Mouse (Mus musculus): ENCODE data around the gene Pigk.

- TF ChIP-seq CTCF (IDR thresholded peaks at IDR 0.05; ENCODE audit: borderline replicate concordance, extremely low read depth, insufficient read depth, insufficient read length) (no peak), POLR2A (IDR thresholded peaks at IDR 0.05; ENCODE audit: borderline replicate concordance, extremely low read depth, insufficient read depth, insufficient read length, poor library complexity, severe bottlenecking) (no peak)
Measured at GRCm38 (mm10) chr3:152941671-152942070, 227.8 kb downstream of the Pigk start.

Data from brain, embryonic 14.5 days (tissue).